ENCODE assay signal across 14 mouse cellular contexts in genomic region chr13:31374006-31374405, GRCm38 (mm10).
DNase-seq lines count a peak whose midpoint lies in the region; ATAC-seq and TF ChIP-seq lines count a peak whose summit lies in the region.
"Had no signal": no experiment of that assay in that cellular context is flagged by ENCODE, and none has a peak within 500 bp of the region (broad histone marks: within the 10 kb centered on the region; RNA-seq: fewer than 3 reads in every experiment).

No protein-coding gene starts in this region.

- peak; percentile 75 for ATAC-seq in forebrain, postnatal 0 days
- peak; percentile 50; the same call in 1 of the 2 replicates for ATAC-seq in midbrain, embryonic 14.5 days (ENCODE audit: low FRiP score, low TSS enrichment)
- ATAC-seq: liver, embryonic 12.5 days had no signal

- no peaks in the 10 kb centered on the region for H3K36me3 ChIP-seq in forebrain, postnatal 0 days (ENCODE audit: insufficient read depth)
- no peaks in the 10 kb centered on the region for H3K36me3 ChIP-seq in midbrain, embryonic 14.5 days (ENCODE audit: control insufficient read depth, insufficient read depth, low read length)
- no peaks in the 10 kb centered on the region for H3K36me3 ChIP-seq in thymus, adult 2 months (ENCODE audit: control insufficient read depth, insufficient read depth, low read length)
- H3K36me3 ChIP-seq: embryonic facial prominence, embryonic 12.5 days; heart, embryonic 10.5 days; liver, embryonic 12.5 days had no signal

- no peak overlapping the region for H3K27ac ChIP-seq in forebrain, postnatal 0 days (ENCODE audit: low read depth, low read length)
- H3K27ac ChIP-seq in midbrain, embryonic 14.5 days (replicated peaks; ENCODE audit: low read depth, low read length): no peak overlapping the region
- no peak overlapping the region for H3K27ac ChIP-seq in thymus, adult 2 months (ENCODE audit: control insufficient read depth, insufficient read depth, low read length)
- H3K27ac ChIP-seq: embryonic facial prominence, embryonic 12.5 days; heart, embryonic 10.5 days; liver, embryonic 12.5 days had no signal

- peak; percentile 35 for DNase-seq in embryo, embryonic 10 days (ENCODE audit: low spot score)
- DNase-seq in embryo, embryonic 10.5 days (ENCODE audit: low spot score): no peak
- DNase-seq in ES-CJ7 (ENCODE audit: low read depth, low spot score): peak; percentile 32
- DNase-seq in forebrain, postnatal 0 days: peak; percentile 27
- peak; percentile 48 for DNase-seq in midbrain, embryonic 14.5 days
- DNase-seq in adrenal gland, postnatal 36 days: no peak
- DNase-seq in thymus, adult 2 months: no peak
- DNase-seq in heart, adult 18-20 months: no peak
- DNase-seq: cerebellum, adult 11 months; kidney, postnatal 10 days; lung, postnatal 36 days had no signal

- TF ChIP-seq CTCF in forebrain, postnatal 0 days (IDR thresholded peaks at IDR 0.05; ENCODE audit: low read depth): no peak
- TF ChIP-seq CTCF in thymus, adult 2 months (IDR thresholded peaks at IDR 0.05; ENCODE audit: borderline replicate concordance, control insufficient read depth, extremely low read depth, insufficient read depth, low read length, poor library complexity): no peak

- H3K4me2 ChIP-seq in forebrain, postnatal 0 days (ENCODE audit: low read depth): no peak overlapping the region
- no peak overlapping the region for H3K4me2 ChIP-seq in midbrain, embryonic 14.5 days (ENCODE audit: low read length)
- H3K4me2 ChIP-seq: embryonic facial prominence, embryonic 12.5 days; liver, embryonic 12.5 days had no signal

- 60% methylated on average over 5 of the region's 5 CpGs for WGBS in forebrain, postnatal 0 days
- 66% methylated on average over 5 of the region's 5 CpGs for WGBS in midbrain, embryonic 14.5 days
- WGBS in thymus, adult 2 months: 81% methylated on average over 5 of the region's 5 CpGs

- no peaks in the 10 kb centered on the region for H3K4me1 ChIP-seq in forebrain, postnatal 0 days (ENCODE audit: insufficient read depth)
- H3K4me1 ChIP-seq in midbrain, embryonic 14.5 days (ENCODE audit: control insufficient read depth, insufficient read depth, low read length): no peaks in the 10 kb centered on the region
- no peaks in the 10 kb centered on the region for H3K4me1 ChIP-seq in thymus, adult 2 months (replicated peaks; ENCODE audit: control insufficient read depth, insufficient read depth, low read length)
- H3K4me1 ChIP-seq: embryonic facial prominence, embryonic 12.5 days; heart, embryonic 10.5 days; liver, embryonic 12.5 days had no signal

- no peak overlapping the region for H3K4me3 ChIP-seq in forebrain, postnatal 0 days (ENCODE audit: low read depth, low read length)
- no peak overlapping the region for H3K4me3 ChIP-seq in midbrain, embryonic 14.5 days (replicated peaks; ENCODE audit: low read depth, low read length)
- H3K4me3 ChIP-seq in thymus, adult 2 months (ENCODE audit: control insufficient read depth, insufficient read depth, low read length): no peak overlapping the region
- H3K4me3 ChIP-seq: embryonic facial prominence, embryonic 12.5 days; heart, embryonic 10.5 days; liver, embryonic 12.5 days had no signal

- no peaks in the 10 kb centered on the region for H3K27me3 ChIP-seq in forebrain, postnatal 0 days (ENCODE audit: insufficient read depth, low read length)
- H3K27me3 ChIP-seq in midbrain, embryonic 14.5 days (ENCODE audit: control insufficient read depth, insufficient read depth, low read length): no peaks in the 10 kb centered on the region
- no peaks in the 10 kb centered on the region for H3K27me3 ChIP-seq in thymus, adult 2 months (ENCODE audit: control insufficient read depth, insufficient read depth, low read length)
- H3K27me3 ChIP-seq: embryonic facial prominence, embryonic 12.5 days; liver, embryonic 12.5 days had no signal

- no peak overlapping the region for H3K9ac ChIP-seq in forebrain, postnatal 0 days
- H3K9ac ChIP-seq in midbrain, embryonic 14.5 days (replicated peaks; ENCODE audit: low read length): no peak overlapping the region
- H3K9ac ChIP-seq: embryonic facial prominence, embryonic 12.5 days; liver, embryonic 12.5 days had no signal

- no peaks in the 10 kb centered on the region for H3K9me3 ChIP-seq in forebrain, postnatal 0 days (ENCODE audit: low read length)
- H3K9me3 ChIP-seq in midbrain, embryonic 14.5 days (ENCODE audit: control insufficient read depth, low read length): no peaks in the 10 kb centered on the region
- H3K9me3 ChIP-seq: embryonic facial prominence, embryonic 12.5 days; heart, embryonic 10.5 days; liver, embryonic 12.5 days had no signal

- no peak for TF ChIP-seq POLR2A in thymus, adult 2 months (IDR thresholded peaks at IDR 0.05; ENCODE audit: control insufficient read depth, extremely low read depth, insufficient read depth, low read length, poor library complexity)

Comparison
In these comparisons a context has a peak if more than half of its experiments do, and no peak if none do; other contexts are left out.
1. DNase-seq: peak in embryo, embryonic 10 days (single experiment), ES-CJ7 (single experiment), forebrain, postnatal 0 days (single experiment) and midbrain, embryonic 14.5 days (single experiment); none in embryo, embryonic 10.5 days (single experiment), adrenal gland, postnatal 36 days (0 of 2), thymus, adult 2 months (single experiment) and heart, adult 18-20 months (0 of 2).